Mouse (Mus musculus): ENCODE results near the gene Lin7b. TPM values are rescaled to one million over a fixed set of nuclear protein-coding genes. Genes with fewer than 3 reads are reported as not detected.
A peak's percentile ranks its signal among the peaks of the same experiment; 100 is the strongest.
"Not testable (repeated sequence)": the region's sequence is repeated elsewhere in the genome, so short reads cannot be mapped to it uniquely, and the experiment has no call there.

Lin7b gene
- polyA plus RNA-seq, 1 experiment from 2014 or later, result 7.9 TPM

GRCm38 (mm10) chr7:45406157-45407156, 36.1 kb upstream of the Lin7b start:
- Histone ChIP-seq H3K4me1 (replicated peaks) (peaks cover 12% of the 10 kb centered on the region), H3K9me3 (no peaks in the 10 kb centered on the region; the same call in 1 of the 2 replicates), H3K36me3 (no peaks in the 10 kb centered on the region), H3K4me3 (replicated peaks) (peak overlapping the region; percentile 31), H3K4me2 (replicated peaks) (peak overlapping the region; percentile 48), H3K9ac (replicated peaks) (peak overlapping the region; percentile 48; the same call in 1 of the 2 replicates), H3K27ac (no peak overlapping the region), H3K27me3 (peaks cover 68% of the 10 kb centered on the region)
- no peak for ATAC-seq
- 2% methylated on average over 113 of the region's 114 CpGs for WGBS

- peak within 1 kb of the TSS; percentile 48 for H3K4me2 ChIP-seq (replicated peaks)
- no peaks in the 10 kb centered on the region for H3K36me3 ChIP-seq
- H3K4me3 ChIP-seq (replicated peaks), result peak within 1 kb of the TSS; percentile 31
- no peak for ATAC-seq
- 10% methylated on average over 28 of the region's 28 CpGs for WGBS
- H3K9ac ChIP-seq (replicated peaks), result peak within 1 kb of the TSS; percentile 48; the same call in 1 of the 2 replicates
- H3K4me1 ChIP-seq (replicated peaks), result peaks cover 12% of the 10 kb centered on the region
- no peak within 1 kb of the TSS for H3K27ac ChIP-seq
- H3K9me3 ChIP-seq, result no peaks in the 10 kb centered on the region; the same call in 1 of the 2 replicates
- H3K27me3 ChIP-seq, result peaks cover 57% of the 10 kb centered on the region
These were observed 35.0 kb upstream of the Lin7b start, which contains the start of gene Kcna7 for GRCm38 (mm10) chr7:45405091-45406075. Kcna7 (plus strand) TSS chr7:45405653.

GRCm38 (mm10) chr7:45403532-45404261, 33.3 kb upstream of the Lin7b start:
- no peak for ATAC-seq
- Histone ChIP-seq H3K27me3 (peaks cover 40% of the 10 kb centered on the region), H3K4me3 (replicated peaks) (no peak overlapping the region), H3K27ac (no peak overlapping the region), H3K4me2 (replicated peaks) (no peak overlapping the region), H3K9ac (replicated peaks) (no peak overlapping the region), H3K36me3 (no peaks in the 10 kb centered on the region), H3K9me3 (no peaks in the 10 kb centered on the region; the same call in 1 of the 2 replicates), H3K4me1 (replicated peaks) (peaks cover 12% of the 10 kb centered on the region)
- WGBS, result 48% methylated on average over 6 of the region's 6 CpGs

GRCm38 (mm10) chr7:45401521-45402085, 31.2 kb upstream of the Lin7b start:
- peaks cover 12% of the 10 kb centered on the region for H3K4me1 ChIP-seq (replicated peaks)
- 68% methylated on average over 10 of the region's 10 CpGs for WGBS

GRCm38 (mm10) chr7:45396787-45397186, 26.4 kb upstream of the Lin7b start:
- WGBS, result 78% methylated on average over 2 of the region's 2 CpGs
- no peak for ATAC-seq
- no peak overlapping the region for H3K9ac ChIP-seq (replicated peaks)
- peaks cover 26% of the 10 kb centered on the region for H3K4me1 ChIP-seq (replicated peaks)
- H3K36me3 ChIP-seq, result peaks cover 10% of the 10 kb centered on the region
- no peak overlapping the region for H3K4me3 ChIP-seq (replicated peaks)
- H3K27ac ChIP-seq, result no peak overlapping the region
- H3K4me2 ChIP-seq (replicated peaks), result no peak overlapping the region
- H3K9me3 ChIP-seq, result no peaks in the 10 kb centered on the region
- H3K27me3 ChIP-seq, result no peaks in the 10 kb centered on the region

More at GRCm38 (mm10) chr7:45401521-45402085, 31.2 kb upstream of the Lin7b start:
- H3K36me3 ChIP-seq, result no peaks in the 10 kb centered on the region
- no peak overlapping the region for H3K4me2 ChIP-seq (replicated peaks)
- ATAC-seq, result no peak
- no peak overlapping the region for H3K9ac ChIP-seq (replicated peaks)
- no peak overlapping the region for H3K27ac ChIP-seq
- no peak overlapping the region for H3K4me3 ChIP-seq (replicated peaks)
- H3K27me3 ChIP-seq, result peaks cover 19% of the 10 kb centered on the region
- H3K9me3 ChIP-seq, result no peaks in the 10 kb centered on the region; the same call in 1 of the 2 replicates

- H3K4me2 ChIP-seq (replicated peaks), result peak overlapping the region; percentile 59
- not testable (repeated sequence) for H3K27me3 ChIP-seq, H3K9me3 ChIP-seq
- H3K9ac ChIP-seq (replicated peaks), result peak overlapping the region; percentile 61
- WGBS, result 9% methylated on average over 3 of the region's 3 CpGs
- H3K4me1 ChIP-seq (replicated peaks), result peaks cover 26% of the 10 kb centered on the region
- ATAC-seq, result peak; percentile 38
- peak overlapping the region; percentile 40 for H3K4me3 ChIP-seq (replicated peaks)
- H3K36me3 ChIP-seq, result peaks cover 13% of the 10 kb centered on the region
- H3K27ac ChIP-seq, result peak overlapping the region; percentile 85
These were observed 26.0 kb upstream of the Lin7b start for GRCm38 (mm10) chr7:45396337-45396775.

GRCm38 (mm10) chr7:45395578-45396336, 25.4 kb upstream of the Lin7b start, which contains the start of gene Snrnp70:
Snrnp70 (minus strand) TSS chr7:45395742.
- Histone ChIP-seq H3K36me3 (peaks cover 18% of the 10 kb centered on the region), H3K4me3 (replicated peaks) (peak within 1 kb of the TSS; percentile 79), H3K9ac (replicated peaks) (peak within 1 kb of the TSS; percentile 90), H3K27ac (peak within 1 kb of the TSS; percentile 96), H3K27me3 (no peaks in the 10 kb centered on the region), H3K4me1 (replicated peaks) (peaks cover 26% of the 10 kb centered on the region), H3K4me2 (replicated peaks) (peak within 1 kb of the TSS; percentile 99), H3K9me3 (no peaks in the 10 kb centered on the region)
- under 1% methylated on average over 60 of the region's 60 CpGs for WGBS
- ATAC-seq, result peak; percentile 98

GRCm38 (mm10) chr7:45395129-45395541, 24.8 kb upstream of the Lin7b start:
- Histone ChIP-seq H3K27ac (peak overlapping the region; percentile 96), H3K27me3 (no peaks in the 10 kb centered on the region), H3K4me2 (replicated peaks) (peak overlapping the region; percentile 99), H3K9ac (replicated peaks) (peak overlapping the region; percentile 90), H3K4me3 (replicated peaks) (peak overlapping the region; percentile 79), H3K36me3 (peaks cover 24% of the 10 kb centered on the region), H3K9me3 (no peaks in the 10 kb centered on the region), H3K4me1 (replicated peaks) (peaks cover 26% of the 10 kb centered on the region)
- WGBS, result 0% methylated on average over 16 of the region's 20 CpGs
- peak; percentile 84 for ATAC-seq

DNA sequence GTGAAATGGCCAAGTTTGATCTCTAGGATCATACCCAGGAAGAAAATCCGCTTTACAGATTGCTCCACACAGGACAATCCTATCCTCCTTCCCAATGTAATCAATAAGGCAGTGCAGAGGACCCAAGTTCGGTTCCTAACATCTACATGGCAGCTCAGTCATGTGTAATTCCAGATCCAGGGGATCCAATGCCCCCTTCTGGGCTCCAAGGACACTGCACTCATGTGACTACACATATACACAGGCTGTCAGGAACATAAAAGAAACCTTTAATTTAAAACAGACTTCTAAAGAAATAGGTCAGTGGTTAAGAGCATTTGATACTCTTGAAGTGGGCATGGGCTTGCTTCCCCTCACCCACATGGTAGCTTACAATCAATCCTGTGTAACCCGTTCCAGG, 15.7 kb upstream of the Lin7b start:
- Histone ChIP-seq H3K4me3 (replicated peaks) (no peak overlapping the region), H3K4me1 (replicated peaks) (no peaks in the 10 kb centered on the region), H3K9ac (replicated peaks) (no peak overlapping the region), H3K36me3 (peaks cover 99% of the 10 kb centered on the region), H3K4me2 (replicated peaks) (no peak overlapping the region), H3K9me3 (no peaks in the 10 kb centered on the region), H3K27me3 (no peaks in the 10 kb centered on the region), H3K27ac (no peak overlapping the region)
- ATAC-seq, result no peak
- WGBS, result 96% methylated on average over 3 of the region's 3 CpGs

- no peak for ATAC-seq
These were observed 5.7 kb upstream of the Lin7b start for GRCm38 (mm10) chr7:45376057-45376456.

More at GRCm38 (mm10) chr7:45376057-45376456, 5.7 kb upstream of the Lin7b start:
- 86% methylated on average over 1 of the region's 1 CpGs for WGBS
- H3K4me3 ChIP-seq (replicated peaks), result no peak overlapping the region
- H3K9me3 ChIP-seq, result no peaks in the 10 kb centered on the region
- H3K4me2 ChIP-seq (replicated peaks), result no peak overlapping the region
- no peaks in the 10 kb centered on the region for H3K27me3 ChIP-seq
- H3K4me1 ChIP-seq (replicated peaks), result no peaks in the 10 kb centered on the region; the same call in 1 of the 2 replicates
- H3K9ac ChIP-seq (replicated peaks), result no peak overlapping the region
- H3K36me3 ChIP-seq, result peaks cover 89% of the 10 kb centered on the region
- no peak overlapping the region for H3K27ac ChIP-seq
